In the genomic region with DNA sequence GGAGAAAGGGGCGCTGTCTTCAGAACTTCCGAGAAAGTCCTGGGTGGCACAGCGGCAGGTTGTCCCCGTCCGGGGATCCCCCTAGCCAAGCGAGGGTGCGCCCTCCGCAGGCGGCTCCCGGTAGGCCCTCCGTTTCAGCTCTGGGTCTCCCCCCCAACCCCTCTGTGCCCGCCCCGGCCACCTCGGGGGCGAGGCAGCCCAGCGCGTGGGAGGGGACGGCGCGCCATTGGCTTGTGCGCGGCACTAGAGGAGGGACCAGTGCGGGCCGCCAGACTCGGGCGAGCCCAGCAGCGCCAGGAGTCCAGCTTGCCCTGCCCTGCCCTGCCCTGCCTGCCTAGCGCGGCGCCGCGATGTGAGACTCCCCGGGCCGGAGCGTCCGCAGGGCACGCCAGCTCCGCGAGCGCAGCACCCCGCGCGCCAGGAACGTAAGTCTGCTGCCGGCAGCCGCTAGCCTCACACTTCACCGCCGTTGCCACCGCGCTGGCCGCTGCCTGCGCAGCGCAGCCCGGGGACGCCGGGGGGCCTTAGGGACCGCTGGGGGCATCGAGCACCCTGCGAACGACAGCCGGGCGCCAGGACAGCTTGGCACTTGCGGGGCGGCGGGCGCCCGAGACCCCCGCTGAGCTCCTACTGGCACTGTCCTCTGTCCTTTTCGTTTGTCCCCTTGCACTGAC, we compare ENCODE assay signal across 8 mouse cellular contexts. TPM values are rescaled to one million over a fixed set of nuclear protein-coding genes. Genes with fewer than 3 reads are reported as not detected.
DNase-seq lines count a peak whose midpoint lies in the region; ATAC-seq and TF ChIP-seq lines count a peak whose summit lies in the region.

A gene (plus strand): TSS at position 226 of the 674 bp plus-strand sequence.

- H3K9me3 ChIP-seq in embryonic facial prominence, embryonic 12.5 days = no peaks in the 10 kb centered on the region
- no peaks in the 10 kb centered on the region for H3K9me3 ChIP-seq in limb, embryonic 13.5 days
- H3K9me3 ChIP-seq in midbrain, embryonic 13.5 days = no peaks in the 10 kb centered on the region

- H3K9ac ChIP-seq in embryonic facial prominence, embryonic 12.5 days = peak within 1 kb of the TSS; percentile 86
- H3K9ac ChIP-seq in heart, adult 2 months (ENCODE audit: low read depth, low read length) = peak within 1 kb of the TSS; percentile 87
- H3K9ac ChIP-seq in limb, embryonic 13.5 days = peak within 1 kb of the TSS; percentile 83
- H3K9ac ChIP-seq in midbrain, embryonic 13.5 days (replicated peaks) = peak within 1 kb of the TSS; percentile 99

- DNase-seq in adrenal gland, postnatal 4 days (ENCODE audit: low spot score in 2 of 2) = peak; percentile 88 to 91
- DNase-seq in heart, adult 2 months = peak; percentile 91 to 93
- peak; percentile 81 for DNase-seq in kidney, adult 18-20 months
- peak; percentile 78 for DNase-seq in spleen, adult 12 weeks (ENCODE audit: low spot score)
- DNase-seq in c-Kit-positive CD71-positive TER-119-positive erythroid progenitor cells, embryonic 14.5 days (ENCODE audit: low spot score) = no peak

- peak; percentile 73 for ATAC-seq in embryonic facial prominence, embryonic 12.5 days (ENCODE audit: insufficient number of reproducible peaks, insufficient read depth, low FRiP score, low TSS enrichment)
- peak; percentile 87 for ATAC-seq in limb, embryonic 13.5 days (ENCODE audit: low FRiP score, low read depth)
- ATAC-seq in midbrain, embryonic 13.5 days = peak; percentile 91

- peaks cover 1% of the 10 kb centered on the region for H3K79me2 ChIP-seq in heart, adult 2 months (replicated peaks; ENCODE audit: control insufficient read depth, insufficient read depth, low read length)

- peak within 1 kb of the TSS; percentile 99 for H3K4me2 ChIP-seq in embryonic facial prominence, embryonic 12.5 days (replicated peaks)
- H3K4me2 ChIP-seq in limb, embryonic 13.5 days (replicated peaks) = peak within 1 kb of the TSS; percentile 100
- peak within 1 kb of the TSS; percentile 84 for H3K4me2 ChIP-seq in midbrain, embryonic 13.5 days (replicated peaks)

- peaks cover 23% of the 10 kb centered on the region; the same call in 1 of the 2 replicates for H3K27me3 ChIP-seq in embryonic facial prominence, embryonic 12.5 days
- no peaks in the 10 kb centered on the region for H3K27me3 ChIP-seq in heart, adult 2 months (ENCODE audit: control insufficient read depth, insufficient read depth, low read length)
- peaks cover 54% of the 10 kb centered on the region for H3K27me3 ChIP-seq in limb, embryonic 13.5 days
- H3K27me3 ChIP-seq in midbrain, embryonic 13.5 days = peaks cover 11% of the 10 kb centered on the region; the same call in 1 of the 2 replicates

- TF ChIP-seq CTCF in heart, adult 2 months (IDR thresholded peaks at IDR 0.05) = peak; percentile 88

- TF ChIP-seq POLR2A in heart, adult 2 months (IDR thresholded peaks at IDR 0.05; ENCODE audit: insufficient read depth, low read depth, low read length) = peak; percentile 57

- H3K27ac ChIP-seq in embryonic facial prominence, embryonic 12.5 days = peak within 1 kb of the TSS; percentile 65
- peak within 1 kb of the TSS; percentile 89 for H3K27ac ChIP-seq in heart, adult 2 months
- H3K27ac ChIP-seq in limb, embryonic 13.5 days = peak within 1 kb of the TSS; percentile 40; the same call in 1 of the 2 replicates
- H3K27ac ChIP-seq in midbrain, embryonic 13.5 days = peak within 1 kb of the TSS; percentile 96

- H3K4me3 ChIP-seq in embryonic facial prominence, embryonic 12.5 days = peak within 1 kb of the TSS; percentile 77
- peak within 1 kb of the TSS; percentile 78 for H3K4me3 ChIP-seq in heart, adult 2 months
- peak within 1 kb of the TSS; percentile 69 for H3K4me3 ChIP-seq in limb, embryonic 13.5 days
- peak within 1 kb of the TSS; percentile 95 for H3K4me3 ChIP-seq in midbrain, embryonic 13.5 days (replicated peaks)

- peaks cover 30% of the 10 kb centered on the region for H3K4me1 ChIP-seq in embryonic facial prominence, embryonic 12.5 days
- H3K4me1 ChIP-seq in heart, adult 2 months (ENCODE audit: control insufficient read depth, insufficient read depth, low read length) = peaks cover 4% of the 10 kb centered on the region
- peaks cover 28% of the 10 kb centered on the region for H3K4me1 ChIP-seq in limb, embryonic 13.5 days
- peaks cover 40% of the 10 kb centered on the region for H3K4me1 ChIP-seq in midbrain, embryonic 13.5 days (replicated peaks)

- 0 out of 2 replicates have a peak, but pooled peaks have one; percentile 0 for TF ChIP-seq EP300 in heart, adult 2 months (IDR thresholded peaks at IDR 0.05; ENCODE audit: insufficient read depth, low read depth, low read length)

- no peaks in the 10 kb centered on the region for H3K36me3 ChIP-seq in embryonic facial prominence, embryonic 12.5 days
- H3K36me3 ChIP-seq in heart, adult 2 months (ENCODE audit: control insufficient read depth, insufficient read depth, low read length) = no peaks in the 10 kb centered on the region
- H3K36me3 ChIP-seq in limb, embryonic 13.5 days = no peaks in the 10 kb centered on the region
- no peaks in the 10 kb centered on the region for H3K36me3 ChIP-seq in midbrain, embryonic 13.5 days

- WGBS in embryonic facial prominence, embryonic 12.5 days = under 1% methylated on average over 67 of the region's 69 CpGs
- WGBS in heart, adult 2 months = 1% methylated on average over 66 of the region's 69 CpGs
- under 1% methylated on average over 60 of the region's 69 CpGs for WGBS in limb, embryonic 13.5 days
- under 1% methylated on average over 55 of the region's 69 CpGs for WGBS in midbrain, embryonic 13.5 days

- intact Hi-C loops in heart, adult 2 months (cut with DNase I) = no loop called here

RNA-seq across cellular contexts. Expression of the gene that starts here (rescaled TPM):
- total RNA-seq in adrenal gland, postnatal 4 days (2021) = 100 to 1,000 TPM; 114 to 117 TPM
- 36.8 and 37.0 TPM in 2 replicates for polyA plus RNA-seq in embryonic facial prominence, embryonic 12.5 days (2016; fragmentation: Nextera tagmentation; extraction: Ambion mirVana)
- 10 to 100 TPM; 25.2 to 33.2 TPM for total RNA-seq in heart, adult 2 months (2021)
- 34.4 and 42.7 TPM in 2 replicates for polyA plus RNA-seq in heart, adult 2 months (2012; rRNA removed)
- polyA plus RNA-seq in limb, embryonic 13.5 days (2015; fragmentation: Nextera tagmentation; extraction: Ambion mirVana) = 17.6 and 24.6 TPM in 2 replicates
- polyA plus RNA-seq in midbrain, embryonic 13.5 days (2015; fragmentation: Nextera tagmentation; extraction: Ambion mirVana) = 136 and 138 TPM in 2 replicates

Comparison
In these comparisons a context has a peak if more than half of its experiments do, and no peak if none do; other contexts are left out.
1. H3K27ac ChIP-seq: peak in every context shown above with its lines; median percentile 96 in midbrain, embryonic 13.5 days; 89 in heart, adult 2 months; 65 in embryonic facial prominence, embryonic 12.5 days; 40 in limb, embryonic 13.5 days.